Mouse (Mus musculus) heart, adult 2 months (tissue): ENCODE measurements around the gene Tbc1d14.

ENCODE experiments used
- EP300 ChIP-seq: fragments of 200-500 bp; IDR thresholded peaks from 2 replicates; pipeline ENCODE4 v1.6.1; 2011; ENCODE audit warnings: low read depth, low read length, control low read depth; ENCODE audit not compliant: insufficient read depth
- POLR2A ChIP-seq: fragments of 200-500 bp; IDR thresholded peaks from 2 replicates; pipeline ENCODE4 v1.6.1; 2011; ENCODE audit warnings: mild to moderate bottlenecking, low read depth, low read length, control low read depth; ENCODE audit not compliant: insufficient read depth

DNA sequence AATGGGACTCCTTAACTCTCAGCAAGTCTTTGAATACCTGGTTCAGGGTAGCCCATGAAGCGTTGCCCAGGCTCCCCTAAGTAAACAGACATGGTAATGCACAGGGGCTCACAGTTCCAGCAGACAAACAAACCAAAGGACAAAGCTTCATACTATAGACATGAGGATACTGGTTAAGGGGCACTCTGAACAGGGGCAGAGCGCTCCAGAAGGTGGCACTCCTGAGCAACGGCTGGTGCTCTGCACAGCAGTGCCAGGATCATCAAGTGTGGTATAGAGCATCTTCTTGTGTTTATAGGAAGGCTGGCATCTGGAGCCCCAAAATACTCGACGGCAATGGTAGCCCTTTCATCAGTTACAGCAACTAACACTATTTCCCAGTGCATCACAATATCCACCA, 10.0 kb upstream of the Tbc1d14 start:
- TF ChIP-seq POLR2A (no peak), EP300 (0 out of 2 replicates have a peak, but pooled peaks have one; percentile 16)
